Mouse (Mus musculus): Measurements from ENCODE around the gene Gm4881.

- no peak for TF ChIP-seq CTCF (IDR thresholded peaks at IDR 0.05; ENCODE audit: borderline replicate concordance, control insufficient read depth, extremely low read depth, insufficient read depth, low read length, poor library complexity)
- no peak for TF ChIP-seq POLR2A (IDR thresholded peaks at IDR 0.05; ENCODE audit: control insufficient read depth, extremely low read depth, insufficient read depth, low read length, poor library complexity)
Measured at GRCm38 (mm10) chr7:24980439-24980838, 36.1 kb upstream of the Gm4881 start.

All from thymus, adult 2 months (tissue).